Mouse (Mus musculus): Measurements from ENCODE around the gene Shoc2. TPM values are rescaled to one million over a fixed set of nuclear protein-coding genes. Genes with fewer than 3 reads are reported as not detected.
"Not testable (repeated sequence)": the region's sequence is repeated elsewhere in the genome, so short reads cannot be mapped to it uniquely, and the experiment has no call there.

Shoc2 gene
- total RNA-seq, 2 experiments from 2014 or later, result 30.2 to 34.4 TPM

GRCm38 (mm10) chr19:53925338-53925751 is 18.8 kb upstream of the Shoc2 start:
- peak in 1 of 2 experiments; percentile 32 for DNase-seq
- intact Hi-C loops (cut with DNase I), result loop anchor here (10.0 kb wide), 1 partner anchor 1139 kb away; no protein-coding TSS in a partner anchor

- no peak for DNase-seq
- intact Hi-C loops (cut with DNase I), result loop anchor here (10.0 kb wide), 1 partner anchor 1138 kb away; no protein-coding TSS in a partner anchor
These were observed 17.4 kb upstream of the Shoc2 start for GRCm38 (mm10) chr19:53926705-53927104.

GRCm38 (mm10) chr19:53929218-53929617 is 14.9 kb upstream of the Shoc2 start:
- no peak for DNase-seq
- intact Hi-C loops (cut with DNase I), result loop anchor here (10.0 kb wide), 1 partner anchor 1136 kb away; no protein-coding TSS in a partner anchor

- DNase-seq, result no peak
- intact Hi-C loops (cut with DNase I), result no loop called here
These were observed 11.1 kb upstream of the Shoc2 start for GRCm38 (mm10) chr19:53933050-53933449.

- DNase-seq, result no peak
- intact Hi-C loops (cut with DNase I), result no loop called here
These were observed 10.1 kb upstream of the Shoc2 start for GRCm38 (mm10) chr19:53934046-53934445.

GRCm38 (mm10) chr19:53939467-53939866 is 4.6 kb upstream of the Shoc2 start:
- DNase-seq, result no peak
- intact Hi-C loops (cut with DNase I), result no loop called here

- DNase-seq, result no peak
- intact Hi-C loops (cut with DNase I), result loop anchor here (5.0 to 10.0 kb wide), 2 partner anchors 549 to 1254 kb away; partner anchors contain the start of gene Smndc1
These were observed 3.0 kb upstream of the Shoc2 start for GRCm38 (mm10) chr19:53941139-53941538.

GRCm38 (mm10) chr19:53942342-53942741 is 1.8 kb upstream of the Shoc2 start:
- intact Hi-C loops (cut with DNase I), result loop anchor here (2.0 to 10.0 kb wide), 3 partner anchors 40 to 1252 kb away; partner anchors contain the start of gene Smndc1
- DNase-seq, result no peak

- intact Hi-C loops (cut with DNase I), result loop anchor here (5.0 to 10.0 kb wide), 3 partner anchors 83 to 1250 kb away; partner anchors contain the start of gene Smndc1
- no peak for DNase-seq
These were observed 672 bp downstream of the Shoc2 start for GRCm38 (mm10) chr19:53944786-53945169.

- intact Hi-C loops (cut with DNase I), result loop anchor here (5.0 to 10.0 kb wide), 2 partner anchors 82 to 1249 kb away; no protein-coding TSS in a partner anchor
- peak; percentile 56 to 57 for DNase-seq
These were observed 1.3 kb downstream of the Shoc2 start for GRCm38 (mm10) chr19:53945171-53946042.

GRCm38 (mm10) chr19:53957513-53957912 is 13.4 kb downstream of the Shoc2 start:
- DNase-seq, result no peak
- intact Hi-C loops (cut with DNase I), result no loop called here

GRCm38 (mm10) chr19:53962511-53962910 is 18.4 kb downstream of the Shoc2 start:
- DNase-seq, result no peak
- intact Hi-C loops (cut with DNase I), result no loop called here

GRCm38 (mm10) chr19:53964347-53964746 is 20.2 kb downstream of the Shoc2 start:
- intact Hi-C loops (cut with DNase I); DNase-seq: not testable (repeated sequence)

- intact Hi-C loops (cut with DNase I), result no loop called here
- no peak for DNase-seq
These were observed 21.0 kb downstream of the Shoc2 start for GRCm38 (mm10) chr19:53964910-53965633.

GRCm38 (mm10) chr19:53969226-53969625 is 25.1 kb downstream of the Shoc2 start:
- intact Hi-C loops (cut with DNase I), result no loop called here
- no peak for DNase-seq

- no peak for DNase-seq
- intact Hi-C loops (cut with DNase I), result no loop called here
These were observed 27.8 kb downstream of the Shoc2 start for GRCm38 (mm10) chr19:53971938-53972337.

- DNase-seq, result no peak
- intact Hi-C loops (cut with DNase I), result no loop called here
These were observed 29.6 kb downstream of the Shoc2 start for GRCm38 (mm10) chr19:53973656-53974055.

GRCm38 (mm10) chr19:53982041-53982440 is 37.9 kb downstream of the Shoc2 start:
- DNase-seq, result no peak
- intact Hi-C loops (cut with DNase I), result no loop called here

GRCm38 (mm10) chr19:53983336-53983735 is 39.2 kb downstream of the Shoc2 start:
- peak in 1 of 2 experiments; percentile 7 for DNase-seq
- intact Hi-C loops (cut with DNase I), result no loop called here

GRCm38 (mm10) chr19:53984628-53985027 is 40.5 kb downstream of the Shoc2 start:
- no peak for DNase-seq
- intact Hi-C loops (cut with DNase I), result no loop called here

- no peak for DNase-seq
- intact Hi-C loops (cut with DNase I), result no loop called here
These were observed 46.4 kb downstream of the Shoc2 start for GRCm38 (mm10) chr19:53990538-53990937.
